Mouse (Mus musculus): ENCODE data around the gene Ccr4. TPM values are rescaled to one million over a fixed set of nuclear protein-coding genes. Genes with fewer than 3 reads are reported as not detected.

Gene Ccr4
- polyA plus RNA-seq, 1 experiment from 2014 or later: not detected

DNA sequence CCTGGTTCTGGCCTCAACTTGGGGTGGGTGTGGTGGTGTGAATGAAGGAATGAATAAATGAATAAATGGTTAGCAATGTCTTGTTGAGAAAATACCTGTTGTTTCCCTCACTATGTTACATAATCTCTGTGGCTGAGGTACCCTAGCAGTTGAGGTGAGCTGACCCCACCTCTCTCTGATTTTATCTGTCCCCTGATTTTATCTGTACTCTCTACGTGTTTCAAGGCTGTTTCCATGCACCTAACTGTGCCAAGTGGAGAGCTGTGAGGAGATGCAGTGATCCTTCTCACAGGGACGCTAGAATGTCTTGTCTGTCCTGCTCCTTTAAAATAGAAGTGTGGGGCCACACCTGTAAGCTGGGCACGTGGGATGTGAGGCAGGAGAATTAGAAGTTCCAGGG is 46.3 kb downstream of the Ccr4 start:
- peaks cover 40% of the 10 kb centered on the region for H3K36me3 ChIP-seq
- WGBS: 81% methylated on average over 3 of the region's 3 CpGs
- H3K27me3 ChIP-seq: no peaks in the 10 kb centered on the region
- no peak overlapping the region for H3K4me3 ChIP-seq
- no peak overlapping the region for H3K9ac ChIP-seq
- no peak overlapping the region for H3K27ac ChIP-seq (replicated peaks)
- no peak overlapping the region for H3K4me2 ChIP-seq
- no peaks in the 10 kb centered on the region for H3K9me3 ChIP-seq
- H3K4me1 ChIP-seq (replicated peaks): no peaks in the 10 kb centered on the region
- no peak for ATAC-seq (ENCODE audit: low read depth)

DNA sequence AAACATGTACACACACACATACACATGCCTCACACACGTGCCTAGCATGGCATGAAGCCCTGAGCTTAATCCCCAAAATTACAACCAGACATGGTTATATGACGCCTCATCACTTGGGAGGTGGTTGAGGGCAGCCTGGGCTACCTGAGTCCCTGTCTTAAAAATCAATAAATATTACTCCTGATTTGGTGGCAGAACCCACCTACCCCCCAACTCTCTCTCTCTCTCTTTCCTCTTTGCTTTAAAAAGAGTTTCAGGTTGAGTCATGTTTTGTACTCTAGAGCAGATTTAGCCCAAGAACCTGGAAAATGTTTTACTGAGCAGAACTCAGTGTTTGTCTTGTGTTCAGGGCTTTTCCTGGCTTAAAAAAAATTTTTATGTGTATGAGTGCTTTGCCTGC is 49.3 kb downstream of the Ccr4 start:
- ATAC-seq (ENCODE audit: low read depth): no peak
- Histone ChIP-seq H3K9me3 (no peaks in the 10 kb centered on the region), H3K9ac (no peak overlapping the region), H3K4me1 (replicated peaks) (no peaks in the 10 kb centered on the region), H3K4me2 (no peak overlapping the region), H3K27ac (replicated peaks) (no peak overlapping the region), H3K36me3 (peaks cover 25% of the 10 kb centered on the region), H3K4me3 (no peak overlapping the region), H3K27me3 (no peaks in the 10 kb centered on the region)
- WGBS: 74% methylated on average over 2 of the region's 2 CpGs

DNA sequence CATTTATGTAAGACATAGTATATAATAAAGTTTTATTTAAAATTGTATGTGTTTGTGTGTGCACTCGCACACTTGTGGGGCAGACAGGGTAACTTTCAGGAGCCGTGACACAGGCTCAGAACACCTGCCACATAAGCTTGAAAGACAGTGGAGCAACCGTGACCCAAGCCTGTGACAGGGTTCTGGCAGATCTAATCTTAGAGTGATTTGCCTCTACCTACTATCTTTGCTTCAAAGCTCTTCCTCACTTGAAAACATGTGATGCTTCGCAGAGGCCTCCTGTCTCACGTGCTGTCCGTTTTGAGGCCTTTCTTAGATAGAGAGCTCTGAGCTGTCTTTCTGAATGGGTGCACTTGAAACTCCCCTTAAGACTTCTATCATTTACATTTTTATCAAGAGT is 52.3 kb downstream of the Ccr4 start:
- ATAC-seq (ENCODE audit: low read depth): no peak
- no peak overlapping the region for H3K4me2 ChIP-seq
- no peaks in the 10 kb centered on the region for H3K27me3 ChIP-seq
- no peak overlapping the region for H3K9ac ChIP-seq
- H3K4me1 ChIP-seq (replicated peaks): no peaks in the 10 kb centered on the region
- H3K4me3 ChIP-seq: no peak overlapping the region
- 94% methylated on average over 6 of the region's 6 CpGs for WGBS
- H3K36me3 ChIP-seq: peaks cover 19% of the 10 kb centered on the region
- H3K27ac ChIP-seq (replicated peaks): no peak overlapping the region
- H3K9me3 ChIP-seq: no peaks in the 10 kb centered on the region

DNA sequence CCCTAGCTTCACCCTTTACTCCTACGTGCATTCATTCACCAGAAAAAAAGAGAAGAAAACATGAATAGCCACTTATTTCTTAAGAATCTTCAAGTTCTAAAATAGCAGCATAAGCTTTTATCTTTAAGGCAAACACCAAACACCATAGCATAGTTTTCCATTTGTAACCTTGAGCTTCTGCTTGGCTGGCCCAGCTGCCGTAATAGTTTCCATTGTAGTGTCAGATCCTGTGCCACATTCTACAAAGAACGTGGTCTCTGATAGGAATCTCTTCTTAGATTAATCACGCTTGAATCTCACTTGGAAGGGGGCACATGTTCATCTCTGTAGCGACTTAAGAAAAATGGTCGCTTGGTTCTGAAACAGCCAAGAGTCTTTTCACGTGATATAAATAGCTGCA is 53.1 kb downstream of the Ccr4 start:
- no peak overlapping the region for H3K27ac ChIP-seq (replicated peaks)
- no peaks in the 10 kb centered on the region for H3K9me3 ChIP-seq
- H3K36me3 ChIP-seq: peaks cover 11% of the 10 kb centered on the region; the same call in 1 of the 2 replicates
- no peaks in the 10 kb centered on the region for H3K27me3 ChIP-seq
- no peak overlapping the region for H3K9ac ChIP-seq
- no peak for ATAC-seq (ENCODE audit: low read depth)
- H3K4me3 ChIP-seq: no peak overlapping the region
- H3K4me2 ChIP-seq: no peak overlapping the region
- H3K4me1 ChIP-seq (replicated peaks): no peaks in the 10 kb centered on the region
- 88% methylated on average over 7 of the region's 7 CpGs for WGBS

DNA sequence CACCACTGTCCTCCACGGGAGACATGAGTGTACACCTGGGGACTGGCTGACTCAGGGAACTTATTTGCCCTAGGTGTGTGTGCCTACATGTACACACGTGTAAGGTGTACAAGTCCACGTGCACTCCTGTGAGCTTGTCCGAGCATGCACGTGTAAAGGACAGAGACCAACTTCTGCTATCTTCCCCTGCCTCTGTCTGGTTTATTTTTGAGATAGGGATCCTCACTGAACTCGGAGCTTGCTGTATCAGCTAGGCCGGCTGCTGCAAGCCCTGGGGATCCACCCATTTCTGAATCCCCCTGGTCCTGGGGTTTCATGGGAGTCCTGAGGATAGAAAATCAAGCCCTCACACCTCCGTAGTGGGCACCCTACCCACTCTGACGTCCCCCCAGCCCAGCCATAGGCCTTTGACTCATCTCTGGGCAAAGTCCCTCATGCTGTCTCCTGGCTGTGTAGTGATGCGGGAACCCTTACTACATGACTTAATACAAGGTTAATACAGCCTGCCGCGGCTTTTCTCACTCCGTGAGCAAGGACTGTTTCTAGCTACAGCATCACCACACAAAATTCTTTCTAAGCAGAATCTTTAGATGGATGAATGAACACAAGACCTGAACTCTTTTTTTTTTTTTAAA is 55.5 kb downstream of the Ccr4 start:
- H3K9ac ChIP-seq: no peak overlapping the region
- no peak overlapping the region for H3K27ac ChIP-seq (replicated peaks)
- no peaks in the 10 kb centered on the region for H3K27me3 ChIP-seq
- no peak for ATAC-seq (ENCODE audit: low read depth)
- H3K9me3 ChIP-seq: no peaks in the 10 kb centered on the region
- 0 out of 2 replicates have a peak, but pooled peaks cover 3% of the 10 kb centered on the region for H3K36me3 ChIP-seq
- no peaks in the 10 kb centered on the region for H3K4me1 ChIP-seq (replicated peaks)
- no peak overlapping the region for H3K4me2 ChIP-seq
- 88% methylated on average over 13 of the region's 13 CpGs for WGBS
- no peak overlapping the region for H3K4me3 ChIP-seq

DNA sequence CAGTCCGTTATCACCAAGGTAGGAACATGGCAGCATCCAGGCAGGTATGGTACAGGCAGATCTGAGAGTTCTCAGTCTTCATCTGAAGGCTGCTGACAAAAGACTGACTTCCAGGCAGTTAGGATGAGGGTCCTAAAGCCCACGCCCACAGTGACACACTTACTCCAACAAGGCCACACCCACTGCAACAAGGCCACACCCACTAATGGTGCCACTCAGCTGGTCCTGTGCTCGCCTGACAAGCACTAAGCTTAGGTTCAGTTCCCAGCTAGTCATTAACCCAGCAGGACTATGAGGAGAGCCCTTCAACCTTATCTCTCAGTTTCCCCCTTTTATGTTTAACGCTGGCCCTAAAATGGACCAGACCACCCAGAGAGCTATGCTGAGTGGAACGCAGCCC is 56.0 kb downstream of the Ccr4 start:
- Histone ChIP-seq H3K9ac (no peak overlapping the region), H3K4me1 (replicated peaks) (no peaks in the 10 kb centered on the region), H3K9me3 (no peaks in the 10 kb centered on the region), H3K27ac (replicated peaks) (no peak overlapping the region), H3K27me3 (no peaks in the 10 kb centered on the region), H3K4me3 (no peak overlapping the region), H3K36me3 (0 out of 2 replicates have a peak, but pooled peaks cover 3% of the 10 kb centered on the region), H3K4me2 (no peak overlapping the region)
- ATAC-seq (ENCODE audit: low read depth): no peak
- 75% methylated on average over 5 of the region's 5 CpGs for WGBS

DNA sequence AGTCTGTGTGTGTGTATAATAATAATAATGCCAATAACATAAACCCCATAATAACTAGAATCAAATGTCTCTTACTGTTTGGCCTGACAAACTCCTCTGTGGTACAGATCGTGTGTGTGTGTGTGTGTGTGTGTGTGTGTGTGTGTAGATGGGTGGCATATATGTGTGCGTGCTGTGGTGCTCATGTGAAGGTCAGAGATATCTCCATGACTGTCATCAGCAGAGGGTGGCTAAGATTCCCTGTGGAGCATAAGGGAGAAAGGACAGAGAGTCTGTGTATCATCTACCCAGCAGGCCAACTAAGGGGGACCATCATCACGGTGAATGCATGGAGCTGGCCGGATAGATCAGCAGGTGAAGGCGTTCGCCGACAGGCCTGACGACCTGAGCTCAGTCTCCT is 57.8 kb downstream of the Ccr4 start:
- ATAC-seq (ENCODE audit: low read depth): no peak
- no peak overlapping the region for H3K4me3 ChIP-seq
- H3K9me3 ChIP-seq: no peaks in the 10 kb centered on the region
- H3K4me2 ChIP-seq: no peak overlapping the region
- 88% methylated on average over 8 of the region's 8 CpGs for WGBS
- no peaks in the 10 kb centered on the region for H3K4me1 ChIP-seq (replicated peaks)
- H3K36me3 ChIP-seq: peaks cover 6% of the 10 kb centered on the region; the same call in 1 of the 2 replicates
- H3K27me3 ChIP-seq: no peaks in the 10 kb centered on the region
- no peak overlapping the region for H3K9ac ChIP-seq
- no peak overlapping the region for H3K27ac ChIP-seq (replicated peaks)

DNA sequence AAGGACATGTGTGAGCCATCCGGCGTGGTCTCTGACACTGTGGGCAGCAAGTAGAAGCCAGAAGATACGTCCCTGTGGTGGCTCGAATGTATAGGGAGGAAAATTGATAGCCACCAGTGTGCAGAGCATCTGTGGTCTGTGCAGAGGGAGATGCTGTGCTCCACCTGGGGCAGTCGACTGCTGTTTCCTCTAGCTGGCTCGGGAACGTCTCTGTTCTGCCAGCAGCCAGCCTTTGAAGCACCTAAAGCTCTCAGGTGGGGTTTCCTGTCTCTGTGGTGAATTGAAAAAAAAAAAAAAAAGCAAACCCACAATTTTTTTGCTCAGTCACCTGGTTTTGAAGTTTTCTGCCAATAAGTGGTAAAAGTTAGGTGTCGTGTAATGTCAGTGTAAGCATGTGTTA is 61.4 kb downstream of the Ccr4 start:
- Histone ChIP-seq H3K36me3 (peaks cover 6% of the 10 kb centered on the region; the same call in 1 of the 2 replicates), H3K9ac (no peak overlapping the region), H3K4me1 (replicated peaks) (no peaks in the 10 kb centered on the region), H3K4me3 (no peak overlapping the region), H3K4me2 (no peak overlapping the region), H3K27me3 (no peaks in the 10 kb centered on the region), H3K27ac (replicated peaks) (no peak overlapping the region), H3K9me3 (no peaks in the 10 kb centered on the region)
- WGBS: 90% methylated on average over 8 of the region's 8 CpGs
- ATAC-seq (ENCODE audit: low read depth): no peak

DNA sequence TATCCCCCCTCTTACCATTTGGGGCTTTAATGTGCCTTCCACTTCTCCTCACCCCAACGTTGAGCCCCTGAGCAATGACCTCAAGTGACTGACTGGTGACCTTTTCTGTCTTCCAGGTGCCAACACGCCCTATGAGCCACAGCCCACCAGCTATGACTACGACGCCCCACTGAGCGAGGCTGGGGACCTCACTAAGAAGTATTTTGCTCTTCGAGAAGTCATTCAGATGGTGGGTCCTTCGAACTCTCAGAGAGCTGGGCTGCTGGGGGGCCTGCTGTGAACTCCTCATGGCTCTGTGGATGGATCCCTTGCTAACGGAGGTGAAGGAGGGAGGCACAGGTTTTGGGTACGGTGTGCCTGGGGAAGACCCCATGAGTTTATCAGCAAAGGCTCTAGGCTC is 61.8 kb downstream of the Ccr4 start:
- Histone ChIP-seq H3K9ac (no peak overlapping the region), H3K36me3 (peaks cover 6% of the 10 kb centered on the region; the same call in 1 of the 2 replicates), H3K27me3 (no peaks in the 10 kb centered on the region), H3K4me3 (no peak overlapping the region), H3K4me1 (replicated peaks) (no peaks in the 10 kb centered on the region), H3K4me2 (no peak overlapping the region), H3K9me3 (no peaks in the 10 kb centered on the region), H3K27ac (replicated peaks) (no peak overlapping the region)
- ATAC-seq (ENCODE audit: low read depth): no peak
- WGBS: 88% methylated on average over 9 of the region's 9 CpGs

DNA sequence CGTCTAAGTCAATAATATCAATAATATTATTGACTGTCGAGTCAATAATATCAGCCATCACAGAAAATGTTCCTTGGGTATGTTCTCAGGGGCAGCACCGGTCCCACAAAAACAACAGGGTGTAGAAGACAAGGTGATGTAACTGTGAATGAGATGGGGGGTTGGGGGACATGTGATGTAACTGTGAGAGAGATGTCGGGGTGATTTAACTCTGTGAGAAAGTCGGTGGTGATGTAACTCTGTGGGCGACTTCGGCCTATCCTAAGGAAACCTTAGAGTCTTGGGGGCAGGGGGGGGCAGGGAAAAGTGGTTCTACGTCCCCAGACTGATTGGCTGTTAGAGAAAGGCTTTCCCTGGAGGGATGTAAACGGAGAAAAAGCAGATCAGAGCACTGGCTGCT is 62.5 kb downstream of the Ccr4 start:
- ATAC-seq (ENCODE audit: low read depth): no peak
- 94% methylated on average over 9 of the region's 9 CpGs for WGBS
- Histone ChIP-seq H3K36me3 (peaks cover 10% of the 10 kb centered on the region; the same call in 1 of the 2 replicates), H3K27me3 (no peaks in the 10 kb centered on the region), H3K9me3 (no peaks in the 10 kb centered on the region), H3K4me3 (no peak overlapping the region), H3K27ac (replicated peaks) (no peak overlapping the region), H3K9ac (no peak overlapping the region), H3K4me1 (replicated peaks) (no peaks in the 10 kb centered on the region), H3K4me2 (no peak overlapping the region)

DNA sequence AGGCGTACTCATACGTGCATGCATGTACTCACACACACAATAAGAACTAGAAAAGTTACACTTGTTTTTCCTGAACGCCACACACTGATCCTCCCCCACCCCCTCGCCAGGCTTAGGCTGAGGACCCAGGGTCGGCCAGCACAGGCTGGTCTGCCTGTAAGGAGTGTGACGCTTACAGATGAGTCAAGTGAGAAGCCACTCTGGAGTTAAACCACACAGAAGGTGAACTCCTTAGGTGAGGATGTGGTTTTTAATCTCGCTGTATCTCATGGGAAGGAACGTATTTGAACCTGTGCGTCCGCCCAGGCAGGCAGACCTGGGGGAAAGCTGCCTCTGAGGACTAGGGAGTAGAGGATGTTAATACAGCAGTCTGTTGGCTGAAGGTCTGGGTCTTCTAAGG is 64.2 kb downstream of the Ccr4 start:
- H3K4me1 ChIP-seq (replicated peaks): no peaks in the 10 kb centered on the region
- 88% methylated on average over 10 of the region's 10 CpGs for WGBS
- H3K27me3 ChIP-seq: no peaks in the 10 kb centered on the region
- no peak for ATAC-seq (ENCODE audit: low read depth)
- no peak overlapping the region for H3K4me2 ChIP-seq
- no peak overlapping the region for H3K9ac ChIP-seq
- H3K9me3 ChIP-seq: peaks cover 8% of the 10 kb centered on the region; the same call in 1 of the 2 replicates
- H3K36me3 ChIP-seq: peaks cover 24% of the 10 kb centered on the region
- no peak overlapping the region for H3K4me3 ChIP-seq
- no peak overlapping the region for H3K27ac ChIP-seq (replicated peaks)

Data from neural tube, embryonic 13.5 days (tissue).